Mouse (Mus musculus) adrenal gland, adult (tissue): ENCODE results near the gene Ccdc34.

ENCODE experiments used
- DNase-seq, 2 experiments: peaks; one replicate each; pipeline ENCODE4 v3.0.0; 2022 to 2023; ENCODE audit warnings: low spot score in 1 of 2; ENCODE audit not compliant: inconsistent age in 2 of 2

The Ccdc34 gene

GRCm38 (mm10) chr2:110204169-110204568 is 186.6 kb downstream of the Ccdc34 start:
- peak in 1 of 2 experiments; percentile 57 for DNase-seq

- peak; percentile 75 to 92 for DNase-seq
Measured at GRCm38 (mm10) chr2:110204705-110205318, 187.2 kb downstream of the Ccdc34 start.

GRCm38 (mm10) chr2:110210508-110211496 is 193.2 kb downstream of the Ccdc34 start:
- no peak for DNase-seq

- no peak for DNase-seq
Measured at GRCm38 (mm10) chr2:110214278-110214677, 196.7 kb downstream of the Ccdc34 start.

- DNase-seq: peak in 1 of 2 experiments; percentile 58
Measured at GRCm38 (mm10) chr2:110214991-110215684, 197.5 kb downstream of the Ccdc34 start.

- DNase-seq: no peak
Measured at GRCm38 (mm10) chr2:110215685-110216058, 198.1 kb downstream of the Ccdc34 start.

- DNase-seq: no peak
Measured at GRCm38 (mm10) chr2:110220492-110220891, 202.9 kb downstream of the Ccdc34 start.

GRCm38 (mm10) chr2:110222793-110223192 is 205.2 kb downstream of the Ccdc34 start:
- DNase-seq: no peak
